Mouse (Mus musculus): ENCODE results near the gene Rreb1.

GRCm38 (mm10) chr13:37781557-37781956 lies 3.4 kb downstream of the Rreb1 start:
- TF ChIP-seq CTCF (conservative IDR thresholded peaks at IDR 0.05; ENCODE audit: low read length) = no peak
- TF ChIP-seq NANOG (IDR thresholded peaks at IDR 0.05; ENCODE audit: borderline replicate concordance, low read length) = no peak
- no peak for TF ChIP-seq POU5F1 (IDR thresholded peaks at IDR 0.05; ENCODE audit: borderline replicate concordance, low read length)

All from E14TG2a.4 (cell line).